Mouse (Mus musculus): ENCODE data around the gene Dglucy. TPM values are rescaled to one million over a fixed set of nuclear protein-coding genes. Genes with fewer than 3 reads are reported as not detected.

The Dglucy gene
- polyA plus RNA-seq, 1 experiment from 2014 or later = 5.3 TPM

DNA sequence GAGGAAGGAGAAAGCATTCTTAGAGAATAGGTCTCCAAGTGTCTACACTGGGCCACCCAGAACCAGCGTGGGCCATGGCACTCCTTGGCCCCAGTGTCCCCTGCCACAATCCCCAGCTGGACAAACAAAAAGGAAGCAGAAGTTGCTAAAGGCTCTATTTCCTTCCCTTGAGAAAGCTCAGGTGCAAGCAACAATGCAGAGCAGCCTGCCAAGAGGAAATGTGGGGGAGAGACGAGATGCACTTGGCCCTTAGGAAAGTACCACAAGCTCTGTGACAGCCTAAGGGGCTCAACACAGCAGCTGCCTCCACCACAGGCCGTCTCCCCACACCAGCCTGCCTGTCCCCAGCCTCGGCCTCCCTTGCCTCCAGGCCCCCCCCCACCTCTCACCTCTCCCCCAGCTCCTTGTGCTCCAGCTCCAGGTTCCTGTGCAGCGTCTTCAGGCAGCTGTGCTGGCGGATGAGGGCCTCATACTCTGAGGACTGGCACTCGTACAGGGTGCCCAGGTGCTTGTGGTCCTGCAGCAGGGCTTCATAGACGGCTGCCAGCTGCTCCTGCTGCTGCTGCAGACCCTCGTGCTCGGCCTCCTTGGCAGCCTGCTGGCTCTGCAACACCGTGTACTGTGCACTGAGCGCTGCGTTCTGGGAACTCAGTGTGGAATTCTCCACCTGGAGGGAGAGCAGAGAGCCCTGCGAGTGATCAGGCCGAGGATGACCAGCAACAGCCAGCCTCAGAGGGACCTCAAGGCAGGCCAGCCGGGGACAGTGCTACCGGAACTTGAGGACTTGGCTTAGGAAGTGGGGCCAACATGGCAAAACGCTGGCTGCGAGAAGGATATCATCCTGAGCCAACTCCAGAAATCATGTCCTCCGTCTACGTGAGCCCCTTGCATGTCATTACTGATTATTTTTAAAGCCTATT lies 158.8 kb downstream of the Dglucy start:
- H3K9ac ChIP-seq = no peak overlapping the region
- no peaks in the 10 kb centered on the region for H3K36me3 ChIP-seq
- 61% methylated on average over 21 of the region's 21 CpGs for WGBS
- no peak overlapping the region for H3K4me3 ChIP-seq
- peaks cover 18% of the 10 kb centered on the region for H3K4me1 ChIP-seq (replicated peaks)
- H3K27ac ChIP-seq = peak overlapping the region; percentile 75
- peaks cover 3% of the 10 kb centered on the region for H3K27me3 ChIP-seq
- peak; percentile 58 for ATAC-seq (replicated peaks; ENCODE audit: insufficient number of reproducible peaks, insufficient read depth, low FRiP score, low read depth)
- no peak overlapping the region for H3K4me2 ChIP-seq
- no peaks in the 10 kb centered on the region for H3K9me3 ChIP-seq (replicated peaks)

- peaks cover 21% of the 10 kb centered on the region for H3K27me3 ChIP-seq
- no peak overlapping the region for H3K27ac ChIP-seq
- H3K36me3 ChIP-seq = no peaks in the 10 kb centered on the region
- 72% methylated on average over 3 of the region's 3 CpGs for WGBS
- no peak overlapping the region for H3K4me2 ChIP-seq
- no peaks in the 10 kb centered on the region for H3K9me3 ChIP-seq (replicated peaks)
- ATAC-seq (replicated peaks; ENCODE audit: insufficient number of reproducible peaks, insufficient read depth, low FRiP score, low read depth) = no peak
- H3K4me3 ChIP-seq = no peak overlapping the region
- H3K4me1 ChIP-seq (replicated peaks) = peaks cover 18% of the 10 kb centered on the region
- H3K9ac ChIP-seq = no peak overlapping the region
Measured at GRCm38 (mm10) chr12:100941361-100941760, 162.5 kb downstream of the Dglucy start.

DNA sequence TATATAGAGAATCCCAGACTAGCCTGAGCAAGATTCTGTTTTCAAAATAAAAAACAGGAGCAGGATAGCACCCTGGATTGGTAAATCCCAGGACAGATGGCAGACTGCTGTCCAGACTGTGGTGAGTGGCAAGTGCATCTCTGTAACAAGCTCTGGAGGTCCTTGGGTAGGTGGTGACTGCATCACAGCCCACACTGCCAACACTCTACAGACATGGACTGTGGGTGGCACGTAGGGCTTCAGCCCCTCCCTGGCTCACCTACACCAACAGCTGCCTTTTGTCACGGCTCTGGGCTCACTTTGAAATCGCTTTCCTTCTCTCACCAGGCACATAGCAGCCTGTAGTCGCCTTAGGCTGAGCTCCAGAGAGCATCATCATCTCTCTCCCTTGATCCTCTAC lies 164.3 kb downstream of the Dglucy start:
- H3K27me3 ChIP-seq = peaks cover 21% of the 10 kb centered on the region
- WGBS = 76% methylated on average over 4 of the region's 4 CpGs
- no peak overlapping the region for H3K4me2 ChIP-seq
- no peaks in the 10 kb centered on the region for H3K36me3 ChIP-seq
- no peak for ATAC-seq (replicated peaks; ENCODE audit: insufficient number of reproducible peaks, insufficient read depth, low FRiP score, low read depth)
- no peaks in the 10 kb centered on the region for H3K9me3 ChIP-seq (replicated peaks)
- H3K9ac ChIP-seq = no peak overlapping the region
- no peak overlapping the region for H3K27ac ChIP-seq
- peaks cover 11% of the 10 kb centered on the region for H3K4me1 ChIP-seq (replicated peaks)
- H3K4me3 ChIP-seq = no peak overlapping the region

DNA sequence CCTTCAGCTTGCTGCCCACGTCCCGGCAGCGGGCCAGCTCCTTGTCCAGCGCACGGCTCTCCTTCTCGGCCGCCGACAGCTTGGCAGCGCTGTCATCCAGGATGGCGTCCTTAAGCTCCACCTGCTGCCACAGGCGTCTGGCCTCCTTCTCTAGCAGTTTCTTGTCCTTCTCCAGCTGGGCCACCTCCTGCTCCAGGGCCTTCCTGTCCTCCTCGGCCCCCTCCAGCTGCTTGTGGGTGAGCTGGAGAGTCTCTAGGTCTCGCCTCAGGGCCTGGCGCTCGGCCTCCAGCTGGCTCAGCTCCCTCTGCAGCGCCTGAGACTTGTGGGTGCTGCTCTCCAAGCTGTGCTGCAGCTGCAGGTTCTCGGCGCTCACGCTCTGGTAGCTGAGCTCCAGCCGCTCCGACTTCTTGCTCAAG lies 166.1 kb downstream of the Dglucy start:
- no peaks in the 10 kb centered on the region for H3K36me3 ChIP-seq
- no peak overlapping the region for H3K4me2 ChIP-seq
- no peaks in the 10 kb centered on the region for H3K9me3 ChIP-seq (replicated peaks)
- no peak overlapping the region for H3K9ac ChIP-seq
- WGBS = 81% methylated on average over 21 of the region's 21 CpGs
- ATAC-seq (replicated peaks; ENCODE audit: insufficient number of reproducible peaks, insufficient read depth, low FRiP score, low read depth) = no peak
- H3K4me3 ChIP-seq = no peak overlapping the region
- H3K27ac ChIP-seq = no peak overlapping the region
- peaks cover 21% of the 10 kb centered on the region for H3K27me3 ChIP-seq
- H3K4me1 ChIP-seq (replicated peaks) = peaks cover 4% of the 10 kb centered on the region

GRCm38 (mm10) chr12:100945501-100945900 lies 166.6 kb downstream of the Dglucy start:
- no peak for ATAC-seq (replicated peaks; ENCODE audit: insufficient number of reproducible peaks, insufficient read depth, low FRiP score, low read depth)
- H3K4me1 ChIP-seq (replicated peaks) = no peaks in the 10 kb centered on the region
- no peak overlapping the region for H3K9ac ChIP-seq
- H3K36me3 ChIP-seq = no peaks in the 10 kb centered on the region
- H3K27ac ChIP-seq = no peak overlapping the region
- H3K4me3 ChIP-seq = no peak overlapping the region
- peaks cover 21% of the 10 kb centered on the region for H3K27me3 ChIP-seq
- WGBS = 74% methylated on average over 12 of the region's 12 CpGs
- no peak overlapping the region for H3K4me2 ChIP-seq
- H3K9me3 ChIP-seq (replicated peaks) = no peaks in the 10 kb centered on the region

GRCm38 (mm10) chr12:100945948-100946347 lies 167.1 kb downstream of the Dglucy start:
- Histone ChIP-seq H3K36me3 (no peaks in the 10 kb centered on the region), H3K4me1 (replicated peaks) (no peaks in the 10 kb centered on the region), H3K4me3 (no peak overlapping the region), H3K27me3 (peaks cover 21% of the 10 kb centered on the region), H3K4me2 (no peak overlapping the region), H3K9ac (no peak overlapping the region), H3K9me3 (replicated peaks) (no peaks in the 10 kb centered on the region), H3K27ac (no peak overlapping the region)
- no peak for ATAC-seq (replicated peaks; ENCODE audit: insufficient number of reproducible peaks, insufficient read depth, low FRiP score, low read depth)
- 84% methylated on average over 12 of the region's 12 CpGs for WGBS

Other genes starting within 250 kb of the Dglucy start
- 3.9 and 4.7 TPM in 2 replicates for gene Rps6ka5, start 52.1 kb upstream of the Dglucy start, polyA plus RNA-seq (2015; fragmentation: Nextera tagmentation; extraction: Ambion mirVana)
- 6.0 and 7.1 TPM in 2 replicates for gene Gpr68, start 129.1 kb downstream of the Dglucy start, polyA plus RNA-seq (2015; fragmentation: Nextera tagmentation; extraction: Ambion mirVana)
- 2.4 and 5.3 TPM in 2 replicates for gene Ccdc88c, start 250.0 kb downstream of the Dglucy start, polyA plus RNA-seq (2015; fragmentation: Nextera tagmentation; extraction: Ambion mirVana)